Mouse (Mus musculus) heart, embryonic 16.5 days (tissue): Measurements from ENCODE around the gene Nkx3-2. TPM values are rescaled to one million over a fixed set of nuclear protein-coding genes. Genes with fewer than 3 reads are reported as not detected.

Experiments
- ATAC-seq: fragments of 200-750 bp; cut with Nextera tagmentation; replicated peaks from 2 replicates; pipeline ENCODE4 v1.8.0; 2017; ENCODE audit warnings: moderate number of reproducible peaks; ENCODE audit not compliant: insufficient read depth, low FRiP score; ENCODE audit errors: extremely low read depth
- H3K27ac ChIP-seq: fragments of 300-500 bp; sonication (generic); 2 replicates; pipeline ENCODE4 v1.5.1; 2014; ENCODE audit warnings: mild to moderate bottlenecking, low read length, control low read depth, moderate library complexity
- H3K27me3 ChIP-seq: fragments of 300-500 bp; sonication (generic); 2 replicates; pipeline ENCODE4 v1.6.1; 2014; ENCODE audit warnings: low read length, mixed read lengths; ENCODE audit not compliant: control insufficient read depth, insufficient read depth
- H3K36me3 ChIP-seq: fragments of 300-500 bp; sonication (generic); 2 replicates; pipeline ENCODE4 v1.6.1; 2014; ENCODE audit not compliant: control insufficient read depth, insufficient read depth
- H3K4me1 ChIP-seq: fragments of 300-500 bp; sonication (generic); 2 replicates; pipeline ENCODE4 v1.6.1; 2014; ENCODE audit warnings: low read length, mixed read lengths; ENCODE audit not compliant: control insufficient read depth, insufficient read depth
- H3K4me2 ChIP-seq: fragments of 300-500 bp; sonication (generic); 2 replicates; pipeline ENCODE4 v1.6.1; 2014; ENCODE audit warnings: low read depth, mild to moderate bottlenecking, control low read depth, low read length
- H3K4me3 ChIP-seq: fragments of 300-500 bp; sonication (generic); 2 replicates; pipeline ENCODE4 v1.5.1; 2014; ENCODE audit warnings: mild to moderate bottlenecking, control low read depth, low read length
- H3K9ac ChIP-seq: fragments of 300-500 bp; sonication (generic); 2 replicates; pipeline ENCODE4 v1.6.1; 2014; ENCODE audit warnings: low read length, control low read depth
- H3K9me3 ChIP-seq: fragments of 300-500 bp; sonication (generic); replicated peaks from 2 replicates; pipeline ENCODE4 v1.6.1; 2016; ENCODE audit warnings: low read length; ENCODE audit not compliant: control insufficient read depth
- WGBS: fragments of 180-500 bp; shearing (Covaris S2); extraction: QIAGEN DNeasy Blood & Tissue Kit; methylation state at CpG from one replicate; pipeline ENCODE4 v1.1.7; 2014; 5-methylcytosine and 5-hydroxymethylcytosine counted together
- polyA plus RNA-seq: library from polyadenylated mRNA; unstranded; fragments of >200 nt; fragmentation: Nextera tagmentation; extraction: Ambion mirVana; gene quantifications from 2 replicates; pipeline ENCODE4 v1.2.1, GENCODE M21; 2015

Gene Nkx3-2
- polyA plus RNA-seq, 1 experiment from 2014 or later = not detected

DNA sequence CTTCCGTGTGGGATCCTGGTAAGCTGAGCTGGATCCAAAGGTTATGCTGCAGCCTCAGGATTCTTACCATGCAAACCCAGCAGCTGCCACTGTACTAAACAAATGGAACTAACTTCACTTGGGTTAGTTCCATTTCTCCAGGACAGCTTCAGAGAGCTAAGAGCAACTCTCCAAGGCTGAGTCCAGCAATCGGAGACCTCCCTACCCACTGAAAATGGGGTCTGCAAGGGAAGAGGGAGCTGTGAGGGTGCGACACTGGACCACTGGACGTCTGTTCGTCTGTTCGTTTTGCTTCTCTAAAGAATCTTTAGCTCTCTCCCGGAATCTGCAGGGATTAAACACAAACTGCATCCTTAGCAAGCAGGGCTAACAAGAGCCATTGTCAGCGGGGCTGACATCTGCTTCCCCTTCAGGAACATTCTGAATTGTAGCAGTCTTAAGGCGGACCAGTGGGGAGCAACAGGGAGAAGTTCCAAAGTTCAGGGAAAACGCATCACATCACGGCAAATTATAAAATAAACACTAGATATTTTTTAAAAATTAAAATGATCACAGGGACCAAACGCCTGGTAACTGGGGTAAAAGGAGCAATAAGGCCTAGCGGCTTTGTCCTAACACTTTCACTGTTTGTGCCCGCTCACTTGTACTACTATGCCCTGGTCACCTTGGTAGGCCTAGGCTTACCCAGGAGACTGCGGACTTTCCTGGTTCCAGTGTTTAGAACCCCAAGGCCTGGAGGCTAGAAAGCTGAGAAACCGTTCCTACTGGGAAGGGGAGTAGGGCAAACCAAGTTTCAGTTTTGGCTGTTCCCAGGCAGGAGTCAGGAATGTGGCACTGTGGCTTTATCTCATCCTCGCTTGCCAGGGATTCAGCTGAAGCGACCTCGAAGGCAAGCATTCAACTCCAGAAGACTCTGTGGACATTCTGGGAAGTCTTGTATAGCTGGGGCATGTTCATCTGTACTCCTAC is 5.3 kb downstream of the Nkx3-2 start:
- Histone ChIP-seq H3K4me1 (peaks cover 9% of the 10 kb centered on the region), H3K9me3 (no peaks in the 10 kb centered on the region), H3K27ac (no peak overlapping the region), H3K36me3 (no peaks in the 10 kb centered on the region), H3K4me3 (no peak overlapping the region), H3K9ac (no peak overlapping the region), H3K27me3 (peaks cover 94% of the 10 kb centered on the region), H3K4me2 (no peak overlapping the region)
- no peak for ATAC-seq
- WGBS = 15% methylated on average over 19 of the region's 19 CpGs

DNA sequence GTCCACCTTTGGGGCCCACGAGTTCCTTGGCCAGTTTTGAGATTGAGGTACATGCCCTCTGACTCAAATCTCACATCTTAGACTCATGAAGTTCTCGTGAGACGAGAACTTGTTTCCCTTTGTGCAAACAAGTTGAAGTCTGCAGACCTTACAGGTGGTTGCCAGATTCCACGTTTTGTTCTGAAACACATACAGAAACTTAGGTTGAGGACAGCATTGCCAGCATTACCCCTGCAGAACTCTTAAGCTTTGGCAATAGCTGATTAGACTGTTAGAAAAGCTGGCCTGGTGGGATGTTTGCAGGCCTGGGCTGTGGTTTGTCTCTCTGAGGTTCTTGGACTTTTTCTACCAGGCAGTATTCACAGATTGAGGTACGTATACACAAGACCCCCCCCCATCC is 7.0 kb downstream of the Nkx3-2 start:
- no peak overlapping the region for H3K4me2 ChIP-seq
- H3K27me3 ChIP-seq = peaks cover 87% of the 10 kb centered on the region
- no peak overlapping the region for H3K27ac ChIP-seq
- peaks cover 4% of the 10 kb centered on the region; the same call in 1 of the 2 replicates for H3K4me1 ChIP-seq
- no peak overlapping the region for H3K9ac ChIP-seq
- ATAC-seq = no peak
- no peak overlapping the region for H3K4me3 ChIP-seq
- no peaks in the 10 kb centered on the region for H3K36me3 ChIP-seq
- WGBS = 9% methylated on average over 5 of the region's 5 CpGs
- H3K9me3 ChIP-seq = no peaks in the 10 kb centered on the region

DNA sequence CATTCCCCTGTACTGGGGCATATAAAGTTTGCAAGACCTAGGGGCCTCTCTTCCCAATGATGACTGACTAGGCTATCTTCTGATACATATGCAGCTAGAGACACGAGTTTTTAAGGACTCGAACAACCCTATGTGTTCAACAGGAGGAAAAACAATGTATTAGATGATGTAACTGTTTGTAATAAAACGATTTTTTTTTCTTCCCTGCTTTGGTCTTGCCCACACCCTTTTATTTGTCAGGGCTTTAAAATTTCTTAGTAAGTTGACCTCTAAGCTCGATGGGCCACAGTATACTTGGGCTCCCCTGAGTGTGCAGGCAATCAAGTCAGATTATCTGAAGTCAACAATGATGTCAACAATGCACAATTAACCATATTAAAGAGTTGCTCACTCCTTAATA is 7.9 kb downstream of the Nkx3-2 start:
- Histone ChIP-seq H3K27me3 (peaks cover 87% of the 10 kb centered on the region), H3K4me3 (no peak overlapping the region), H3K4me2 (no peak overlapping the region), H3K4me1 (no peaks in the 10 kb centered on the region), H3K27ac (no peak overlapping the region), H3K9me3 (no peaks in the 10 kb centered on the region), H3K36me3 (no peaks in the 10 kb centered on the region), H3K9ac (no peak overlapping the region)
- ATAC-seq = no peak
- WGBS = 7% methylated on average over 4 of the region's 4 CpGs

DNA sequence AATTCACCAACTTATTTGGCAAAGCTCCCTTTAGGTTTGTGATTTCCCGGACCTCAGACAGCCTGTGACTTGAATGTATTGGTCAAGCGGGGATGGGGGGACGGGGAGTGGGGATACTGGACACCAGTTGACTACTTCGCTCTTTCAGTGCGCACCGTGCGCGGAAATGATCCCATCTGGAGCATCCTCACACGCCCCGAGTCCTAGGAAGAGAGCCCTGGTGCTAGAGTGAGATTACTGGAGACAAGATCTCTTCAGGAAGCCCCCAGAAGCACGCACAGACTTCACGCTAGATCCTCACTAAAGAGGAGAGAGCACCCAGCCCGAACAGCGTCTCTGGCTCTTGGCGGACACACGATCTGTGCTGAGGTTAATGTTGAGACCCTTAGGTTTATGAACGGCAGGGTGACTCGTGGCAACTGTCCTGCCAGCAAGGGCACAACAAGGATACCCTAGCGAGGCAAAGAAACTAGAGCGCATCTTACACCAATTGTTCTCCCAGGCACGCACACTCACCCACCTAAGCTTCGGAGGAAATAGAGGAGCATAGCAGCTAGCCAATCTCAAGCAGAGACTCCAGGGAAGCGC is 8.8 kb downstream of the Nkx3-2 start:
- Histone ChIP-seq H3K4me1 (no peaks in the 10 kb centered on the region), H3K27me3 (peaks cover 88% of the 10 kb centered on the region), H3K4me3 (no peak overlapping the region), H3K4me2 (no peak overlapping the region), H3K36me3 (no peaks in the 10 kb centered on the region), H3K9ac (no peak overlapping the region), H3K9me3 (no peaks in the 10 kb centered on the region), H3K27ac (no peak overlapping the region)
- no peak for ATAC-seq
- 2% methylated on average over 23 of the region's 23 CpGs for WGBS

DNA sequence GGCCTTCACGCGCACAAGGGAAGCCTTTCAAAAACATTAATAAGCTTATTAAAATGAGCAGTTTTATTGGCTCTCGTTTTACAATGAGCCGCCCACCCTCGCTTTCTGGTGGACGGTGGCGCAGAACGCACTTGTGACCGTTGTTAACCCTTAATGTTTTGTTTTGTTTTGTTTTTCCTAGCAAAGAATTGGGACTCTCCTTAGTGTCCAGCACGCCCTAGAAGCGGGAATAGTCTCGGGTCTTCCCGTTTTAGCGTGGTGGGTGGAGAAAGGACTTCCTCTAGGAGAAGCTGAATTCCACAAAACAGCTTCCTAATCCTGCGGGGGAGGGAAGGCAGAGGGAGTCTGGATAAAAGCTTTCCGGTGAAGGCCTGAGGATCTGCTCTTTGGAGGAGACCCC is 9.5 kb downstream of the Nkx3-2 start:
- no peak overlapping the region for H3K27ac ChIP-seq
- H3K9ac ChIP-seq = no peak overlapping the region
- peak overlapping the region; percentile 29 for H3K4me3 ChIP-seq
- no peaks in the 10 kb centered on the region for H3K4me1 ChIP-seq
- peak overlapping the region; percentile 47 for H3K4me2 ChIP-seq
- WGBS = under 1% methylated on average over 16 of the region's 16 CpGs
- ATAC-seq = no peak
- H3K36me3 ChIP-seq = no peaks in the 10 kb centered on the region
- no peaks in the 10 kb centered on the region for H3K9me3 ChIP-seq
- H3K27me3 ChIP-seq = peaks cover 89% of the 10 kb centered on the region

DNA sequence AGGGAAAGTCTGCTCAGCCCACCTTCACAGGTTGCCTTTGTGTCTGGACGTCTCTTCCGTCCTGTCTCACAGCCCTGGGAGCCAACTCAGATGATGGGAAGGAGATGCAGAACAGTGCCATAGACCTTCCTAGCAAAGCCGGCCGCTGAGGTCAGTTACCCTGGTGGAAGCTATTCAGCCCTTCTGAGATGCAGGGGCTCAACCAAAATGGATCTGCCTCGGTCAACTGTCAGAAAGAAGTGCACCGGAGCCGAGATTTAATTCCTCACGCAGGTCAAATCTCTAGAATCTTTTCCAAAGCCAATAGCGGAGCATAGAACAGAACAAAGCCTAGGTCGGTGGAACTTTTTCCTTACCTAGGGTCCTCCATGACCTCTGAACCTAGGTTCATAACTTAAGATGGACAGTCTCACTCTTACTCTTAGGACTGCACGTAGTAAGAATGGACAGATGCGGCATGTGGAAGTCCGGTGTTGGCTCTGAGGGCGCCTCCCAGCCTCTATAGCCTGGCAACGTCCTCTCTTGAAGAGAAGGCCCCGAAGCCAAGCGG is 10.0 kb downstream of the Nkx3-2 start:
- Histone ChIP-seq H3K4me2 (peak overlapping the region; percentile 47), H3K4me1 (no peaks in the 10 kb centered on the region), H3K27me3 (peaks cover 91% of the 10 kb centered on the region), H3K9ac (no peak overlapping the region), H3K4me3 (peak overlapping the region; percentile 29), H3K36me3 (no peaks in the 10 kb centered on the region), H3K9me3 (no peaks in the 10 kb centered on the region), H3K27ac (no peak overlapping the region)
- 1% methylated on average over 17 of the region's 17 CpGs for whole genome bisulfite sequencing
- no peak for ATAC-seq

DNA sequence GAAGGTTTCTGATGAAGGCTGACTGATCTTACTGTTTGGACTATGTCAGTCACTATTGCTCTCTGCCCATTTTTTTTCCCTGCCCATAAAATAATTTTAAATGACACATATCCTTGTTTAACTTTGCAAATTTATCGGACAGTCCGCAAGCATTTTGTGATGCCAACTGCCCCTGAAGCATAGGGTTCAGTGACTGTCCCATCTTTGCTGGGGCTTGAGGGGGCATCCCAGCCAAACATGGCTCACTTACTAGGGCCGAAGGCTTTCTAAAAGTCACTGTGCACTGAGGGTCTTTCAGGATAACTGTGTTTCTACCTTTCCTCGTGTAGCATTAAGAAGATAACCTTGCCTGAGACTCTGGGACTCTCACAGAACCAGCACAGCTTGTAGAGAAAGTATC is 11.6 kb downstream of the Nkx3-2 start:
- Histone ChIP-seq H3K9ac (no peak overlapping the region), H3K27me3 (peaks cover 89% of the 10 kb centered on the region), H3K4me1 (no peaks in the 10 kb centered on the region), H3K9me3 (no peaks in the 10 kb centered on the region), H3K4me2 (no peak overlapping the region), H3K27ac (no peak overlapping the region), H3K36me3 (no peaks in the 10 kb centered on the region), H3K4me3 (no peak overlapping the region)
- WGBS = 36% methylated on average over 4 of the region's 4 CpGs
- ATAC-seq = no peak

DNA sequence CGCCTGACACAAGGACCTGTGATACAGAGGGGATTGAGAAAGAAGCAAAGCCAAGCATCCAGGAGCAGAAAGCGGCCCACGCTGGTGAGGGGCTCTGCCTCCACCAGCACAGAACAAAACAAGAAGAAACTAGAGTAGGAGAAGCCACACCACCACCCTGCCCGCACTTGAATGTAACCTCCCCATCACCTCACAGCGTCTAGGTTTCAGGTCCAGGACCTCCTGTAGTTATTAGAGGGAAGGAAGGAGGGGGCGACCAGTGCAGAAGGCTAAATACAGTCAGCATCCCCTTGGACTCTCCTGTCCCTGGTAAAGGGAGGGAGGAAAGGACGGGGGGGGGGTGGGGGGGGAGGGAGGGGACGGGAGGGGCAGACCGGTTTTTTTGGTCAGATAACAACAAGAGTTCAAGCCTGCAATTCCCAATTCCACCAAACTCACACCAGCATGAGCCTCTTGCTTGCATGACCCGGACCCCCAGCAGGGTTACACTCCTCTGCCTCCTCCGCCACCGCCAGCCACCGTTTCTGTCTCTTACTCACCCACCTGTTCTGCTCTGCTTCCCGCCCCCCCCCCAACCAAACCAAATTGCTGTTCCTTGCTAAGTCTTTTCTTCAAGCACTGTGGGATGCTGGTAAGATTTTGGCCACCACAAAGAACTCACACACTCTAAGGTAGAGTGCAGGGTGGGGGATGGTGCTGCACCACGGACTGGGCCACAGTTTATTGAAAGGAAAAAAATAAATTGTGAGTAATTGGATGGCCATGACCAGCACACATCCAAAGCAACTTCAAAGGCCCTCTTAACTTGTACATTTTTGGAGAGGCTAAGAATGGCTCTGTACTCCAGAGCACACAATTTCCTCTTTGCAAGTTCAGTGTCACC is 19.2 kb downstream of the Nkx3-2 start:
- H3K27me3 ChIP-seq = peaks cover 56% of the 10 kb centered on the region
- ATAC-seq = no peak
- 1% methylated on average over 13 of the region's 15 CpGs for WGBS

More for the DNA sequence above, 19.2 kb downstream of the Nkx3-2 start:
- Histone ChIP-seq H3K36me3 (no peaks in the 10 kb centered on the region), H3K27ac (no peak overlapping the region), H3K4me1 (no peaks in the 10 kb centered on the region), H3K4me3 (no peak overlapping the region), H3K9ac (no peak overlapping the region), H3K4me2 (no peak overlapping the region), H3K9me3 (no peaks in the 10 kb centered on the region)
